In the genomic region with DNA sequence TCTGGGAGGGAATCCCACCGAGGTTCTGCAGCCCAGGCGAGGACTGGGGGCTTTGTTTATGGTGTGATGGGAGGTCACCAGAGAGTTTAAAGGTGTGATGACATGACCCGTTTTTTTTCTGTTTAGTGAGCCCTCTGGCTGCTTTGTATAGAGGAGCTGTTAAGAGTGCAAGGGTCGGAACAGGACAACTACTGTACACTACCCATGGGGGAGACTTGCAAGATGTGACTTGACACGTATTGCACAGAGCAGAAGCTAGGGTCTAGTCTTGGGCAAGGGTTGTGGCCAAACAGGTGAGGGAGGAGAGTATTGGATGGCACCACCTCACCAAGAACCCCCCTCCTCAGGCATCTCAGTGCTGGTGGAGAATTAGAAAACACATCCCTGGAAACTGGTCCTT, we compare ENCODE assay signal across 25 mouse cellular contexts.
"Had no signal": no experiment of that assay in that cellular context is flagged by ENCODE, and none has a peak within 500 bp of the region (broad histone marks: within the 10 kb centered on the region; RNA-seq: fewer than 3 reads in every experiment).

No protein-coding gene starts in this region.

- DNase-seq: gastrocnemius, postnatal 14 days; heart, adult 18-20 months; heart, postnatal 14 days; heart, postnatal 4 days; kidney, adult 18-20 months; kidney, adult 8-10 months; kidney, postnatal 10 days; kidney, postnatal 25 days; kidney, postnatal 4 days; layer of hippocampus, adult 9-11 months; liver had no signal

- H3K4me3 ChIP-seq: forebrain, embryonic 15.5 days; heart, embryonic 13.5 days; heart, embryonic 15.5 days; hindbrain, embryonic 12.5 days; hindbrain, embryonic 15.5 days; intestine, embryonic 15.5 days; left cerebral cortex, adult 2 months; limb, embryonic 10.5 days; limb, embryonic 12.5 days had no signal

- ATAC-seq: inflammation-experienced regulatory T-cells, adult 6 months; intestine, embryonic 15.5 days; intestine, postnatal 0 days had no signal

- H3K9me3 ChIP-seq: forebrain, embryonic 15.5 days; heart, embryonic 13.5 days; heart, embryonic 15.5 days; hindbrain, embryonic 12.5 days; hindbrain, embryonic 15.5 days; intestine, embryonic 15.5 days; limb, embryonic 10.5 days; limb, embryonic 12.5 days had no signal

- H3K27ac ChIP-seq: forebrain, embryonic 15.5 days; heart, embryonic 13.5 days; heart, embryonic 15.5 days; hindbrain, embryonic 12.5 days; hindbrain, embryonic 15.5 days; intestine, embryonic 15.5 days; left cerebral cortex, adult 2 months; limb, embryonic 10.5 days; limb, embryonic 12.5 days had no signal

- H3K36me3 ChIP-seq: forebrain, embryonic 15.5 days; heart, embryonic 13.5 days; heart, embryonic 15.5 days; hindbrain, embryonic 12.5 days; hindbrain, embryonic 15.5 days; intestine, embryonic 15.5 days; limb, embryonic 10.5 days; limb, embryonic 12.5 days had no signal

- H3K4me2 ChIP-seq: forebrain, embryonic 15.5 days; heart, embryonic 11.5 days; heart, embryonic 13.5 days; heart, embryonic 15.5 days; hindbrain, embryonic 12.5 days; hindbrain, embryonic 15.5 days; intestine, embryonic 15.5 days; limb, embryonic 12.5 days; liver, embryonic 11.5 days had no signal

- H3K27me3 ChIP-seq: forebrain, embryonic 15.5 days; heart, embryonic 13.5 days; heart, embryonic 15.5 days; hindbrain, embryonic 12.5 days; hindbrain, embryonic 15.5 days; intestine, embryonic 15.5 days; limb, embryonic 12.5 days had no signal

- H3K4me1 ChIP-seq: heart, embryonic 13.5 days; heart, embryonic 15.5 days; hindbrain, embryonic 15.5 days; intestine, embryonic 15.5 days; limb, embryonic 10.5 days; limb, embryonic 12.5 days had no signal

- H3K9ac ChIP-seq: forebrain, embryonic 15.5 days; forebrain, postnatal 0 days; heart, embryonic 13.5 days; heart, embryonic 15.5 days; hindbrain, embryonic 12.5 days; hindbrain, embryonic 15.5 days; intestine, embryonic 15.5 days; limb, embryonic 12.5 days had no signal
